Mouse (Mus musculus) E14TG2a.4 (cell line): ENCODE results near the gene Clrn1.

ENCODE experiments used
- H3K27me3 ChIP-seq: 2 replicates; pipeline ENCODE4 v1.6.1; 2014; ENCODE audit warnings: low read length, control low read depth; ENCODE audit not compliant: insufficient read depth
- H3K36me3 ChIP-seq: 2 replicates; pipeline ENCODE4 v1.6.1; 2014; ENCODE audit warnings: low read length, control low read depth; ENCODE audit not compliant: insufficient read depth
- H3K4me1 ChIP-seq: replicated peaks from 2 replicates; pipeline ENCODE4 v1.6.1; 2014; ENCODE audit warnings: low read depth, low read length, control low read depth
- H3K4me3 ChIP-seq: replicated peaks from 2 replicates; pipeline ENCODE4 v1.5.1; 2014; ENCODE audit warnings: mild to moderate bottlenecking, low read length
- H3K9me3 ChIP-seq: 2 replicates; pipeline ENCODE4 v1.6.1; 2014; ENCODE audit warnings: low read length, control low read depth
- CTCF ChIP-seq: conservative IDR thresholded peaks from 2 replicates; pipeline ENCODE4 v1.5.1; 2014; ENCODE audit warnings: low read length
- NANOG ChIP-seq: IDR thresholded peaks from 2 replicates; pipeline ENCODE4 v1.6.1; 2014; ENCODE audit warnings: borderline replicate concordance, low read length, mixed read lengths
- POU5F1 ChIP-seq: IDR thresholded peaks from 2 replicates; pipeline ENCODE4 v1.6.1; 2014; ENCODE audit warnings: low read length, borderline replicate concordance

Gene Clrn1

DNA sequence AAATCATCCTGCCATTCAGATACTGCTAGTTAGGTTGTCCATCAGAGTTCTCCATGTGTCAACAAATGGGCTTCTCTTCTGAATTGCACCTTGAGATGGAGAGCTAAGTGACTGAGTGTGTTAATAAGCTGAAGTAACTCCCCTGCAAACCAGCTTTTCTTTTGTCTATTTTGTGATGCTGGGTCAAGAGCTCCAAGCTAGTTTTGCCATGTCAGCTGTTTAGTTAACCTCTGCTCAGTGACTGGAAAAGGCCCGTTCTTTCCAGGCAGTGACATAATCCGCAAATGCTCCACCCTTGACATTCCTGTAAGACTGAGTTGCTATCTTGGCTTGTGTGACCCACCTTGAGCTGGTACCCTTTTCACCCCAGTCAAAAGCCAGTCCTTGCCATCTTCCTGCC is 22.2 kb downstream of the Clrn1 start:
- H3K27me3 ChIP-seq, result no peaks in the 10 kb centered on the region
- no peaks in the 10 kb centered on the region for H3K36me3 ChIP-seq
- H3K4me3 ChIP-seq, result no peak overlapping the region
- TF ChIP-seq POU5F1 (no peak), NANOG (no peak), CTCF (no peak)
- no peaks in the 10 kb centered on the region for H3K4me1 ChIP-seq
- H3K9me3 ChIP-seq, result no peaks in the 10 kb centered on the region

DNA sequence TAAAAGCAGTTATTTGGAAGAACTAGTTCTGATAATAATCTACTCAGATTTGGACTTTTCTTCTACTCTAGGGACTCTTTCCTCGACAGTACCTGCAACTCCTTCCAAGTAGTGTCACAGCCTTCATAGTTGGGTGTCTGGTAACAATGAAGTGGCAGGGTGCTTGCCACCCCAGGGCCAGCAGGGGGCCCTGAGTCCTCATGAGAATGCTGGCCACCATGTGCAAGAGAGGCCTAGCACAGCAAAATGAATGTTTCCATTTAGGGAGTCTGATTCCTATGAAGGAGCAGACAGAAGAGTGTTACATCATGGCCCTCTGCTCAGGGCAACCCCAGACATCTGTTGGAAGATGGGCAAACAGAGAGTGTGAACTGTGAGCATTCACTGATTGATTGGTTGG is 41.7 kb downstream of the Clrn1 start:
- no peak for TF ChIP-seq CTCF
- peaks cover 19% of the 10 kb centered on the region for H3K9me3 ChIP-seq
- no peaks in the 10 kb centered on the region for H3K27me3 ChIP-seq
- no peaks in the 10 kb centered on the region for H3K36me3 ChIP-seq
- no peaks in the 10 kb centered on the region for H3K4me1 ChIP-seq
- H3K4me3 ChIP-seq, result no peak overlapping the region

DNA sequence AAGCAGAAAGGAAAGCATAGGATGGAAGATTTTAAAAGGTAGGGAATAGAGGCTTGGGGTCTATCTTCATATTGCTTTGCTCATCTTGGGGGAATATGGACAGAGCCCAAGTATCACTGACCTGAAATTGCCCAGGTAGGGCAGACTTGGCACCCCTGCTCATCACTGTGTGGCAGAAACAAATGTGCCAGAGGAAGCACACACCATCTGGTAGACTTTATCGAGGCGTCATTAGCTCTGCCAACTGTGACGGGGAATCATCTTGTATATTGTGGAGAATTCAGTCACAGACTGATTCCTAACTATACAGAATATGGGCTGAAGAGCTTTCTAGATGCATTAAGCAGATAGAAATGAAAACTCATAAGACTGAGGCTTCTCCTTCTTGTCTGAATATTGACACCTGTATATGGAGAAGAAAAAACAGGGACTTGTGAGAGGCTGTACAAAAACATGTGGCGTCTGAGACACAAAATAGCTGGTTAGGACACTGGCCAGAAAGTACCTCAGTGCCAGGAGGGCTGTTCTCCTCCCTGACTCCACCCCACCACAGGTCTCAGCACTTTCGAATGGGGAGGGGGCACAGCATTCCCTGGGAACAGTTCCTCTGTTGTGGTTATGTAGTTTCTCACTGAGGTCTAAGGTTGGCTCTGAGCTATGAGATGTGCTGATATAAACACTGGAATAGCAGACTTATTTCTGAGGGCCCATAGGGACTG is 51.5 kb downstream of the Clrn1 start:
- no peaks in the 10 kb centered on the region for H3K4me1 ChIP-seq
- peaks cover 6% of the 10 kb centered on the region for H3K9me3 ChIP-seq
- TF ChIP-seq POU5F1, result no peak
- H3K36me3 ChIP-seq, result no peaks in the 10 kb centered on the region
- no peaks in the 10 kb centered on the region; the same call in 1 of the 2 replicates for H3K27me3 ChIP-seq
- H3K4me3 ChIP-seq, result no peak overlapping the region

DNA sequence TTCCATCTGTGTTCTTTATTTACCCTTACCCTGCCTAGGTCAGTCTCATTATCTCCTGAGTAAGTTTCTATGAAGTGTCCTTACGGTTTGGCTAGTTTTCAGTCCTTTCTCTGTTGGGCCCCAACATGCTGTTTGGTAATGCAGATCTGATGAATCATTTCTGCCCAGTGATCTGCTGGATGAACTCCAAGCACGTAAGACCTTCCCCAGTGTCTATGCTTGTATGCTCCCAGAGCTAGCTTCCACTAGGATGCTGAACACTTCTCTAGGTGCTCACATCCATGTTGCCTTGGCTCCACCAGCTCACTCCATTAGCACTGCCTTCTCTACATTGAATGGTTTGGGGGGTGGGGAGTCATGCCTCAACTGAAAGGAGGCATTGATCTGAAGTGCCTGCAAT is 52.3 kb downstream of the Clrn1 start:
- TF ChIP-seq POU5F1, result no peak
- no peak for TF ChIP-seq NANOG
- no peak for TF ChIP-seq CTCF
- no peaks in the 10 kb centered on the region for H3K4me1 ChIP-seq
- no peak overlapping the region for H3K4me3 ChIP-seq
- no peaks in the 10 kb centered on the region for H3K36me3 ChIP-seq
- H3K27me3 ChIP-seq, result no peaks in the 10 kb centered on the region; the same call in 1 of the 2 replicates
- peaks cover 6% of the 10 kb centered on the region for H3K9me3 ChIP-seq

DNA sequence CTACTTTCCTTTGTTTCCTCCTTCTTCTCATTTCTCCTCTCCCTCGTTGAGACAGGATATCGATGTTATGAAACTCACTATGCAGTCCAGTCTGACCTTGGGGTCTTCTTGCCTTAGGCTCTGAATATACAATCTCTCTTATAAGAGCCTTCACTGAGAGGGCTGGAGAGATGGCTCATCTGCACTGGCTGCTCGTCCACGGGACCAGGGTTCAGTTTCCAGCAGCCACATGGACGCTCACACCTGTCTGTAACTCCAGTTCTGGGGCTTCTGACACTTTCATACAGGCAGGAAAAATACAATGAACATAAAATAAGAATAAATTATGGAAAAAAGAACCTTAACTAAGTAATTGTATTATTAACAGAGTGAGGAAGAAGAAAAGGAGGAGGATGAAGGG is 53.6 kb downstream of the Clrn1 start:
- TF ChIP-seq CTCF, result no peak
- no peak for TF ChIP-seq POU5F1
- no peak for TF ChIP-seq NANOG

DNA sequence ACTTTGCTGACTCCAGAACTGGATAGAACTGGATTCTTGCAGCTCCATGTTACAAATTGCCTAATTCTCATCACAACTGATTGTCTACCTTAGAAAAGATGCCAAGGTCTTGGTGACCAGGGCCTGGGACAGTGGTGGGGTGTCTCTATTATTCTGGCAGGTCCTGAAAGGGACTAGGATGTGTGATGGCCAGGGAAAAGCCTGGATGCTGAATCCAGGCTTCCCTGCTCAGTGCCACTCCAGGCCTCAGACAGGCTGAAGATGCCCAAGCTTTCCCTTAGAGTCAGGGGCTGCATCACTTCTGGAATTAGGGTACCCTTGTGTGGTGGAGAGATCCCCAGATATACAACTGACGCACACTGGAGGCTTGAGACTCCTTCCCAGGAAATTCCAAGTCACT is 55.2 kb downstream of the Clrn1 start:
- Histone ChIP-seq H3K36me3 (no peaks in the 10 kb centered on the region), H3K9me3 (peaks cover 4% of the 10 kb centered on the region), H3K4me1 (no peaks in the 10 kb centered on the region), H3K27me3 (no peaks in the 10 kb centered on the region; the same call in 1 of the 2 replicates), H3K4me3 (no peak overlapping the region)
- no peak for TF ChIP-seq NANOG
- TF ChIP-seq CTCF, result no peak
- TF ChIP-seq POU5F1, result no peak

More for the DNA sequence above, 53.6 kb downstream of the Clrn1 start:
- Histone ChIP-seq H3K27me3 (no peaks in the 10 kb centered on the region; the same call in 1 of the 2 replicates), H3K9me3 (peaks cover 4% of the 10 kb centered on the region), H3K4me1 (no peaks in the 10 kb centered on the region), H3K36me3 (no peaks in the 10 kb centered on the region), H3K4me3 (no peak overlapping the region)

DNA sequence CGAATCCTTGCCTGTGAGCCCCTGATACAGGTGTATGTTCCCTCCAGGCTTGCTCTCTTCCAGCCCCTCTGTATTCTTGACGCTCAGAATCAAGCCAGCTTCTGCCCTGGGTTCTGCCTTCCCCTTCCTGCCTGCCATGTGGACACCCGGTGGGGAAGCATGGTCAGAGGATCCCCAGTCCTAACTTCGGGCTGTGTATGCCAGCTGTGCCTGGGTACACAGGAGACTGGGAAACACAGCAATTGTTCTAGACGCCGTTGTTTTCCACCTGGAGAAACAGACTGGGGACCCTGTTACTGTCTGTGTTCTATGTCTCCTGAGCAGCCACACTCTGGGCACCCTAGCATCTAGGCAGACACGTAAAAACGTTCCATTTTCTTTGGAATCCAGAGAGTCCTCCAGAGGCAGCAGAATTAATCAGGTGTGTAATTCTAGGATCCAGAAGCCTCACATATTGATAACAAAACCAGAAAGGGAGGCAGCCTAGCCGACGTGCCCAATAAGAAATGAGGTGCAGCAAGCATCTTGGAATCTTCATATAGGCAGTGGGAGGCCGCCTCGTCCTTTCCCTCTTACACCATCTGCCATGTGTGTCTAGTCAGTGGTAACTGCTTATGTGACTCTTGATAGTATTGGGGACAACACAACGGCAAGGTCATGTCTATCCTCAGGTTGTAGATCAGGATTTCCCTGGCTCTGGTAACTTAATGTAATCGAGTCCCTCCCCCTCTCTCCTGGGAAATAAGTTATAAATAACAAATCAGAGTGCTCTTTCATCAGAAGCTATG is 56.6 kb downstream of the Clrn1 start:
- H3K9me3 ChIP-seq, result peaks cover 4% of the 10 kb centered on the region; the same call in 1 of the 2 replicates
- H3K4me1 ChIP-seq, result no peaks in the 10 kb centered on the region
- no peaks in the 10 kb centered on the region for H3K36me3 ChIP-seq
- no peaks in the 10 kb centered on the region; the same call in 1 of the 2 replicates for H3K27me3 ChIP-seq
- TF ChIP-seq POU5F1, result no peak
- TF ChIP-seq CTCF, result no peak
- TF ChIP-seq NANOG, result no peak
- no peak overlapping the region for H3K4me3 ChIP-seq

DNA sequence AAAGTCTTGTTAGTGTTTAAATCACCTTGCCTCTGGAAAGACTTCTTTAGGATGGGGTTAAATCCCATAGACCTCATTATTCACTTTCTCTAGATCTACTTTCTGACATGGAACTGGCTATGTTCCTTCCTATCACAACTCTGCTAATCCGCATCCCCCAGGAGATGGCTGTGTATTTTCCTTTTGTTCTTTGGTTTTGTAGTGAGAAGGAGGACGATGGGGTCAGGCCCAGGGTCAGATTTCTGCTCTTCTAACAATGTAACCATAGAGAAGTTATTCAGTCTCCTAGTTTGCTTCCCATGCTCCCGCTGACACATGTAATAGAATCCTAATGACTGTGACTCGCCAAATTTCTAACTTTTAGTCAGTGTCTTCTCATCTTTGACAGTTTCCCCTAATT is 58.9 kb downstream of the Clrn1 start:
- Histone ChIP-seq H3K4me1 (no peaks in the 10 kb centered on the region), H3K4me3 (no peak overlapping the region), H3K27me3 (no peaks in the 10 kb centered on the region; the same call in 1 of the 2 replicates), H3K9me3 (peaks cover 4% of the 10 kb centered on the region; the same call in 1 of the 2 replicates), H3K36me3 (no peaks in the 10 kb centered on the region)
- TF ChIP-seq CTCF, result no peak
- no peak for TF ChIP-seq POU5F1
- TF ChIP-seq NANOG, result no peak

DNA sequence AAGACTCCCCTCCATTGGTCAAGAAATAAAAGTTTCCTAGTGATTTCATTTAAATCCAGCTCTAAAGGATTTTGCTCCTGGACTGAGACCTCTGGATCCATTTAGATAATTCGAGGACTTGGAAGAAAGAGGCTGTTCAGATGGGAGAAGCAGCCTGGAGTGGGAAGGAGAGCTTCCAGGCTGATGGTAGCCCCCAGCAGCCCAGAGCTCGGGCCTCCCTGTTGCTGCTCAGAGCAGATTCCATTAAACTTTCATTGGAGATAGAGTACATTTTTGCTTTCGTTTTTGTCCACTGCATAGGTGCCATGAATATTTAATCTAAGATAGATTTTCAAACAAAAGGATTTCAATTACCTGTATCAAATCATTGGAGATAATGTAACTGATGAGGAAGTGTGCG is 62.9 kb downstream of the Clrn1 start, which contains the start of gene Mindy4b-ps:
Mindy4b-ps (minus strand) TSS at position 101 of the 400 bp plus-strand sequence.
- no peak within 1 kb of the TSS for H3K4me3 ChIP-seq
- TF ChIP-seq NANOG (no peak), CTCF (no peak), POU5F1 (no peak)
- no peaks in the 10 kb centered on the region for H3K27me3 ChIP-seq
- no peaks in the 10 kb centered on the region for H3K9me3 ChIP-seq
- peaks cover 8% of the 10 kb centered on the region for H3K4me1 ChIP-seq
- H3K36me3 ChIP-seq, result no peaks in the 10 kb centered on the region
